Comparison of ENCODE assay signal across 9 mouse cellular contexts in the genomic region with DNA sequence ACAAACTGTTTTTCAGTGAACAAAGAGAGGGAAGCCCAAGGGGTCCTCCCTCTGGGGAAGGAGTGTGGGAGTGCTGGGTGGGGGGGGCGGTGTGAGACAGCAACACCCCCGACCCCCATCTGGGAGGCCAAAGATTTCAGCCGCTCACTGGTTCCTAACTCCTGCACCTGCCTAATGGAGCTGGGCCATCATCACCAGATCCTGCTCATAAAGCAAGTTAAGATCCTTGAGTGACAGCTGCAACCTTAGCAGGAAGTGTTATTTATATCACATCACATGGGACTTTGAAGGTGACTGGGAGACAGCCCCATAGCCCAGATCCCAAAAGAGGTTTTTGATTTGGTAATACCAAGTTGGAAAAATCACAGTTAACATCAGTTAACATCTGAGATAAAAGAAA.
DNase-seq lines count a peak whose midpoint lies in the region; ATAC-seq and TF ChIP-seq lines count a peak whose summit lies in the region.
"Had no signal": no experiment of that assay in that cellular context is flagged by ENCODE, and none has a peak within 500 bp of the region (broad histone marks: within the 10 kb centered on the region; RNA-seq: fewer than 3 reads in every experiment).

No protein-coding gene starts in this region.

- no peaks in the 10 kb centered on the region for H3K9me3 ChIP-seq in midbrain, embryonic 13.5 days
- H3K9me3 ChIP-seq in midbrain, embryonic 15.5 days: no peaks in the 10 kb centered on the region
- no peaks in the 10 kb centered on the region for H3K9me3 ChIP-seq in heart, embryonic 15.5 days (replicated peaks)

- no peak overlapping the region for H3K27ac ChIP-seq in midbrain, embryonic 13.5 days
- H3K27ac ChIP-seq in midbrain, embryonic 15.5 days: no peak overlapping the region
- peak overlapping the region; percentile 98 for H3K27ac ChIP-seq in heart, embryonic 15.5 days

- TF ChIP-seq POLR2A in lung, adult 2 months (IDR thresholded peaks at IDR 0.05; ENCODE audit: borderline replicate concordance, extremely low read depth, low read depth, low read length): no peak

- no peak overlapping the region for H3K9ac ChIP-seq in midbrain, embryonic 13.5 days (replicated peaks)
- no peak overlapping the region for H3K9ac ChIP-seq in midbrain, embryonic 15.5 days
- H3K9ac ChIP-seq in heart, embryonic 15.5 days: peak overlapping the region; percentile 20

- H3K27me3 ChIP-seq in midbrain, embryonic 13.5 days: peaks cover 39% of the 10 kb centered on the region
- H3K27me3 ChIP-seq in midbrain, embryonic 15.5 days (replicated peaks): peaks cover 20% of the 10 kb centered on the region; the same call in 1 of the 2 replicates
- no peaks in the 10 kb centered on the region for H3K27me3 ChIP-seq in heart, embryonic 15.5 days

- no peak for TF ChIP-seq CTCF in lung, adult 2 months (IDR thresholded peaks at IDR 0.05; ENCODE audit: insufficient read depth, low read length)

- no peak for ATAC-seq in midbrain, embryonic 13.5 days
- ATAC-seq in midbrain, embryonic 15.5 days (replicated peaks): no peak
- no peak for ATAC-seq in heart, embryonic 15.5 days (replicated peaks; ENCODE audit: insufficient number of reproducible peaks, insufficient read depth, low FRiP score, low read depth)

- no peaks in the 10 kb centered on the region for H3K36me3 ChIP-seq in midbrain, embryonic 13.5 days
- no peaks in the 10 kb centered on the region for H3K36me3 ChIP-seq in midbrain, embryonic 15.5 days (replicated peaks)
- H3K36me3 ChIP-seq in heart, embryonic 15.5 days: no peaks in the 10 kb centered on the region

- H3K4me1 ChIP-seq in midbrain, embryonic 13.5 days (replicated peaks): peaks cover 18% of the 10 kb centered on the region
- peaks cover 6% of the 10 kb centered on the region for H3K4me1 ChIP-seq in midbrain, embryonic 15.5 days
- H3K4me1 ChIP-seq in heart, embryonic 15.5 days (replicated peaks): peaks cover 28% of the 10 kb centered on the region
- no peaks in the 10 kb centered on the region; the same call in 1 of the 2 replicates for H3K4me1 ChIP-seq in lung, adult 2 months (ENCODE audit: control insufficient read depth, insufficient read depth, low read length)

- H3K4me2 ChIP-seq in midbrain, embryonic 13.5 days (replicated peaks): peak overlapping the region; percentile 78; the same call in 1 of the 2 replicates
- H3K4me2 ChIP-seq in midbrain, embryonic 15.5 days: no peak overlapping the region
- peak overlapping the region; percentile 74 for H3K4me2 ChIP-seq in heart, embryonic 15.5 days

- no peak overlapping the region for H3K4me3 ChIP-seq in midbrain, embryonic 13.5 days (replicated peaks)
- no peak overlapping the region for H3K4me3 ChIP-seq in midbrain, embryonic 15.5 days
- peak overlapping the region; percentile 65 for H3K4me3 ChIP-seq in heart, embryonic 15.5 days
- H3K4me3 ChIP-seq in lung, adult 2 months (replicated peaks; ENCODE audit: extremely low read depth, low read depth, low read length): no peak overlapping the region

- 22% methylated on average over 3 of the region's 3 CpGs for WGBS in midbrain, embryonic 13.5 days
- 31% methylated on average over 3 of the region's 3 CpGs for WGBS in midbrain, embryonic 15.5 days
- 12% methylated on average over 3 of the region's 3 CpGs for WGBS in heart, embryonic 15.5 days
- 20% methylated on average over 3 of the region's 3 CpGs for WGBS in lung, adult 2 months

- DNase-seq in heart, adult 18-20 months: peak; percentile 46 to 48
- no peak for DNase-seq in heart, adult 9 months (ENCODE audit: low spot score in 2 of 2)
- peak; percentile 12 for DNase-seq in retina, postnatal 1 day
- no peak for DNase-seq in embryo, embryonic 11 days
- no peak for DNase-seq in lung, adult 2 months
- DNase-seq: cerebellum, postnatal 36 days had no signal

Comparison
In these comparisons a context has a peak if more than half of its experiments do, and no peak if none do; other contexts are left out.
1. DNase-seq: peak in heart, adult 18-20 months (2 of 2) and retina, postnatal 1 day (single experiment); none in heart, adult 9 months (0 of 2), embryo, embryonic 11 days (single experiment) and lung, adult 2 months (single experiment).